Mouse (Mus musculus): Measurements from ENCODE around the gene Ticrr.

The Ticrr gene

DNA sequence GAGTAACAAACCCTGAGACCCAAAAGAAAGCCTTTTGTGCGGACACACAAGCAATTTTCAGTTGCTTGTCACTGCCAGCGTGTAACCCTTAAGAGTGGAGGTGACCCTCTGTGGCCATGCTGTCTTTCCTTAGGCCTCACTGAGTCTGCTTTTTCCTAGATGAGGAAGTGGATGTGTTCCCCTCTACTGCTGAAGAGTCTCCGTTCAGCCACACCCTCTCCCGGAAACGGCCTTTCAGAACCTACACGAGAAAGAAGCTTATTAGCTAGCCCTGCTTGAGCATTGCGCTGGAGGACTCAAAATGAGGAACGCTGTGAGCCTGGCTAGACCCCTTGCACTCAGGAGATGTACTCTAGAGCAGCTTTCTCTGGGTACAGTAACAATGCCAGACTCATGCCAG lies 36.5 kb downstream of the Ticrr start:
- no peak for DNase-seq

DNA sequence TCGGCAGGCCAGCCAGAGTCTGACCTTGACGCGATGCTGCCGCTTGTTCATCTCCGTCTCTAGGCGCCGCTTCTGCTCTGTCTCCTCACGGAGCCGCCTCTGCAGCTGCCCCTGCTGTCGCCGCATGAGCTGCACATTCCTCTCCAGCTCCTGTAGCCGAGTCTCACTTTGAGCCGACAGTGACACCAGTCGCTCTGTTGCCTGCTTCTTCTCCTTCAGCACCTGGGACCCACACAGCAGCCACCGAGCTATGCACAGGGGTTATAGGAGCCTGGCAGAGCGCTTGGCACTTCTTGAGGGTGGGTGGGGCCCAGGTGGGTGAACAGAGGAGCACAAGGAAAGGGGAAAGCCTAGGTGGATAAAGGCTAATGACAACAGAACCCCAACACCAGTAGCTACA lies 42.8 kb downstream of the Ticrr start:
- no peak for DNase-seq

DNA sequence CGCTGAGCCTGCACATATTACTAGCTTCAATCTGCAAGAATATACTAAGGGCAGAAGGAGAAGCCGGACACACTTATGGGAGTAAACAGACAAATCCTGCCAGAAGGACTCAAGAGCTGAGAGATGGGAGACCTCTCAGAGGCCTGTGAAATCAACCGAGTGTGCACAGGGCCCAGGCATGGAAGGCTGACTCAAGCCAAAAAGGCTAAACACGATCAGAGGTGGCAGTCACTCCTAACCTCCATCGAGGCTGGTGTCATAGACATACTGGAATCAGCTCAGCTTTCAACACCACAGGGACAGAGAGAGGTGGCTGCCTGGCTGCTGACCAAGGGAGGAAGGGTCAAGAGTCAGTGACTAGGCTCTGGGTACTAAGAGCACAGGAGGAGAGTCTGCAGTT lies 45.2 kb downstream of the Ticrr start:
- DNase-seq: no peak

DNA sequence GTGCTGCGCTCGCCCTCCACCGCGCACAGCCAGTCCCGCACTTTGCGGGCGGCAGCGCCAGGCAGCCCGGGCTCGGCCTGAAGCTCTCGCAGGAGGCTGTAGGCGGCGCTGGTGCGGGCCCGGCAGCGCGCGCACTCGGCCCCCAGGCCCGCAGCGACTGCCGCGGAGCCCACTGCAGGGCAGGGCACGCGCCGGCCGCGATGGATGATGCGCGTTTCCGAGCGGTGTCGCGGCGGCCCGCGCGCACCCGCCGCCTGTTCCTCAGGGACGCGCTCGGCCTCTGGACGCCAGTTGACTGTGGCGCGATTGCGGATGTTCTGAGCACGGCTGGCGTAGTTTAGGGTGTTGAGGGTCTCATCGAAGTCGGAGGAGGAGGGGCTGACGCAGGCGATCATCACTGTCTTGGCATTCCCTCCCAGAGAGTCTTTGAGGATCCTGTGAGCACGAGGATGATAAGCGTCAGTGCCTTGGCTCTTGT lies 50.2 kb downstream of the Ticrr start:
- DNase-seq: peak; percentile 61

DNA sequence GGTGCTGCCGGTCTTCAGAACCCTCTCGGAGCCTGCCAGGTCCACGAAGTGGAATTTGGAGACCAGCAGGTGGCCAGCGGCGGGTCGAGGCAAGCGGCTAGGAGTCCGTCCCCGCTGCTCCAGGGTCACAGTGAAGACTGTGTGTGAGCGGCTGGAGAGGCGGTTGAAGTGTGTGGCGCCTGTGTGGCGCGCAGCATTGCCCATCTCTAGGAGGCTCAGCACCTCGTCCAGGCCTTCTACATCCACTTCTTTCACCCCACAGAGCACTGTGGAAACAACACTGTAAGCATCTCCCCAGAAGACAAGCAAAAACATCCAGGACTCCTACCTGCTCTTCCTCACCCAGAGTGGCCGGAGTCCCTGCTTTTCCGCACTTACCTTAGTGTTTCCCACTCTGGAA lies 50.8 kb downstream of the Ticrr start:
- no peak for DNase-seq

DNA sequence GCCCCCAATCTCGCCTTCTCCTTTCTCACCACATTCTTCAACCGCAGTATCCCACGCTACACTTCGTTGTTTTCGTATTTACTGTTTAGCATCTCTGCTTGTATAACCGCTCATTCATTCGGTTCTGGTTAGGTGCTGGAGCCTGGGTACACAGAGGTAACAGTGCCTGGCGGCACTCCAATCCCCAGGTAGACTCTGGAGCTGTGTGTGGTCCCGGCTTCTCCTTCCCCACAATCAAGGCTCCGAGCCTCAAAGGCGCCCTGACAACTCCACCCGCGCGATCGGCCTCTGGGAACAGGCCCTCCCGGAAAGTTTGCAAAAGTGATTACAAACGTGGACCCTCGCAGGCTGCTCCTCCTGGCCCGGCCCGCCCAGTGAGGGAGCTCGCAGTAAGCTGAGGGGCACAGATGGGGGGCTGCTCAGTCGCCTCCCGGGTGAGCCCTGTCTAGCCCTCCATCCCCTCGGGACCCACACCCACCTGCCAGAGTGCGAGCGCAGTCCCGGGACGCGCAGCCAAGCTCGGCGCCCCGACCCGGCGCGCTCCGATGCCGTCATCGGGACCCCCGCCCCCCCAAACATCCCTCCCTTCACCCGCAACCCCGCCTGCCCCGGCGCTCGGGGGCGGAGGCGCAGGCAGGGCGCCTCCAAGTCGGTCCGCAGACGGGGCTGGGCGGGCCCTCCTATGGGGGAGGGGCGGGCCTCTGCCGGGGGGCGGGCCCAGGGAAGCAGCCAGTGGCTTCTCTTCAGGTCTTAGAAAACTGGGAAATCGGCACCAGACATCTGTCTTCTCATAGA lies 55.4 kb downstream of the Ticrr start, which contains the start of gene Kif7:
Kif7 (minus strand) TSS at position 534 of the 795 bp plus-strand sequence.
- peak; percentile 93 for DNase-seq

DNA sequence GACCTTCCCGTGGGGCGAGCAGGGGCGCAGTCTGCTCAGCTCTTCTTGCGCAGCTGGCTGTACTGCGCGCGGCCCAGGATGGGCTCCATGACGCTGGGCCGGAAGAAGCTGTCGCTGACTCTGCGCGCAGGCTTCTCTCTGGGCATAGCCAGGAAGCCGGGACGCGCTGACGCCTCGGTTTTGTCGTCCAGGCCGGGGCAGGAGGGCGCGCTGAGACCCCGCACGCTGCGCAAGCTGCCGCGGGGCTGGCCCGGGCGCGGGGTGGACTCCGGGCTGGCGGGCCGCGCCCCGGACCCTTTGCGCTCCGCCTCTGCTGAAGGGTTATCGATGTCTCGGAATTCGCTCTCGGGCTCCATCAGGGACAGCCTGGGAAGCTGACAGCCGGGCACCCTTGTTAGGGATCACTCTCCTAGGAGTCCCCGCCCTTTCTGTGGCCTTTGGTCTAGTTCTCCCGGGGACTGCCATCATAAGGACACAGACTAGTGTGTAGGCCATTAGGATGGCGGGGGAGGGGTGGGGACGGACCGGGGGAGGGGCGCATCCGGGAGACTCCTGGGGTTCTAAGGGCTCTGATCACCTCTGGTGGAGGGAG lies 61.5 kb downstream of the Ticrr start:
- DNase-seq: peak; percentile 81

DNA sequence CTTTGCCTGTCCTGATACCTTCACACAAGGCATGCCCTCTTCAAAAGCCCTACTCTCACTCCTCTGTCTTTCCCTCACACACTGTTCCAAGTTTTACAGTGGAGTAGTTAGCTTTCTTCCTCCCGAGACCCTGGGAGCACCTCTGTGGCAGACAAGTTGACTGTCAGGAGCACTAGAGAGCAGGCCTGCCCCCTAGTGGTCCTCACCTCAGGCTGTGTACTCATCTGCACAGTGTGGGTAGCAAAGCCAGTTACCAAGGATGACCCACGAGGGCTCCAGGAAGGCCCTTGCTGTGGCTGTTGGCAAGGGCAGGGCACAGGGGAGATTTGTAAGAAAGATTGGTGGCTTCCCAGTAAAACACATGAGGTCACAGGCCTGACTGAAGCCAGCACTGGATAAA lies 67.1 kb downstream of the Ticrr start:
- DNase-seq: peak; percentile 84

DNA sequence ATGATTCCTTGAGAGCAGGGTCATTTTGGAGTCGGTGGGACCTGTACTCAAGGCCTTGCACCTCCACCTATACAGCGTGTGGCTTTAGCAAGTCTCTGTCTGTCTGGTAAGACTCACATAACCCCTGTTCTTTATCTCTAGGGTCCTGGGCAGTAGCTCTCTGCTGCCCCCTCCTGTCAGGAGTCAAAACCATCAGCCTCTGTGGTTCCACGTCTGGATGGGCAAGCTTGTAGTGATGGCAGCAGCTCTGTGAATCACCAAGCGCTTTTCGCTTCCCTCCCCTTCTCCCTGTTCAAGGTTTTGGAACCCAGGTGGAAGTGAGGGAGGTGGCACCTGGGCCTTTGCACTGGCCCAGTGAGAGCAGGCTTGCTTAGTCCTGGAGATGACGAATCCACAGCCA lies 68.2 kb downstream of the Ticrr start:
- peak; percentile 80 for DNase-seq

DNA sequence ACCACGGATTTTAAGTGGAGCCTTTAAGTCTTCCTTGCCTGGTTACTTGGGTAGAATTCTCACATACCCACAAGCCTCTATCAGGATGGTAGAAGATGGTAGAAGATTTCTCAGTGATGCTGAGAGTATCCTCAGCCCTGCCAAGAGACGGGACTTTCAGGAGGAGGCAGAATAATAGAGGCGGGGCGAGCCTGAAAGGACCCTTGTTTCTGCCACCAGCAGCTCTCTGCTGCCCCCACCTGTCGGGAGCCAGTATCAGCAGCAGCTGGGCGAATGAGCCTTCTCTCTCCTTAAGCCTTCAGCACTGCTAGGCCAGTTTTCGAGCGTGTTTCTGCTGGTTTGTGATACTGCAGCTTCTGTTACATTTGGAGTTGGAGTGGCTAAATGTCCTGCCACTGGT lies 69.2 kb downstream of the Ticrr start:
- peak; percentile 84 for DNase-seq

DNA sequence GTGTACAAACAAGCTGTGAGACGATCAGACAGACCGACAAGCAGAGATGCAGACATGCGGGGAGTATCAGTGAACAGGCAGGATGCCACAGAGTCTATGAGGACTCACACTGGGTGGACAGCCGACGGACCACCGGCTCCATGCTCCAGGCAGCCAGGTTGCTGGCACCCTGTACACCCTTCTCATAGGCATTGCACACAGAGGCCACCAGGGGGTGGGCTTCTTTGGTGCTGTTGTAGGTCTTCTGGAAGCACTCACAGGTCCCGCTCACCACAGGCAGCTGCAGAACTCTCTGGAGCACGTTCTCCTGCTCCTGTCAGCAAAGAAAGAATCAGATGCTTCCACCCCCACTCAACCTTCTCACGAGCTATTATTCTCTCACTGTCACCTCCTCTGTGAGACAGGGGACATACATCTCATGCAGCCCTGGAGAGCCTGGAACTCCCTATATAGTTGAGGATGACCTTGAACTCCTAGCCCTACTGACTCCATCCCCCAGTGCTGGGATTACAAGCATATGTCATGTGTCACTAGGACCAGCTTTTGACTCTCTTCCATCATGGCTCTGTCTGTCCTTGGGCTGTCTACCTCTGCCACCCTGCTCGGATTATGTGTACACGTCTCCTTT lies 69.9 kb downstream of the Ticrr start:
- DNase-seq: peak; percentile 48

DNA sequence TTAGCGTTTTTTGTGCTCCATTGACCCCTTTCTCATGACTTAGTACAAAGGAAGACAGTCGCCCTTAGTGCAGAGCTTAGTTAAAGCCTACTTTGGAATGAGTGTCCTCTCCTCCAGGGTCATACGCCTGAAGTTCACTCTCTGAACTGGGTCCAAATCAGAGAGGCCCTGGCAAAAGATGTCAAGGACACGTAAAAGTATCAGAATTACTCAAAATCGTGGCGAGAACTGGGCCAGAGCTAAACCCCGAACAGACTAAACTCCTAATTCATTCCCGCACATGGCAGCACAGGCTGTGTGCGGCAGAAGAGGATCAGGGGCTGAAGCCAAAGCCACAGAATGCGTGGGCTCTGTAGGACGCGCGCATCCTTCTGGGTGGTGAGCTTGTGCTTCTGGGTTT lies 71.4 kb downstream of the Ticrr start:
- no peak for DNase-seq

DNA sequence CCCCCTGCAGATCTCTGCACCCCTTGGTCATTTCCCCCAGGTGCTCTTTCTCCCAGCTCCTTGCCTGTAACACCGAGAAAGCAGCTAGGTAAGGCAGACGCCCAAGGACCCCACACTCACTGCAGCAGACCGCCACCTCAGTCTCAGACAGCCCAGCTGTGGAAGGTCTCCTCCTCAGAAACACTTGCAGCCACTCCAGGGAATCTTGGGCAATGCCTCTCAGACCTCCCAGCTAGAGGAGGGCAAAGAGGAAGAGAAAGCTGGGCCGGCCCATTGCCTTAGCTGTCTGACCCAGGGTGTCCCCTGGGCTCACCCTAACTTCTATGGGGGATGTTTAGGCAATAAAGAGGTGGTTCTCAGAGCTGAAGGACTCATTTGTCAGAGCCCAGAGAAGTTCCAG lies 72.6 kb downstream of the Ticrr start, which contains the start of gene Plin1:
Plin1 (minus strand) TSS at position 282 of the 400 bp plus-strand sequence.
- DNase-seq: no peak

DNA sequence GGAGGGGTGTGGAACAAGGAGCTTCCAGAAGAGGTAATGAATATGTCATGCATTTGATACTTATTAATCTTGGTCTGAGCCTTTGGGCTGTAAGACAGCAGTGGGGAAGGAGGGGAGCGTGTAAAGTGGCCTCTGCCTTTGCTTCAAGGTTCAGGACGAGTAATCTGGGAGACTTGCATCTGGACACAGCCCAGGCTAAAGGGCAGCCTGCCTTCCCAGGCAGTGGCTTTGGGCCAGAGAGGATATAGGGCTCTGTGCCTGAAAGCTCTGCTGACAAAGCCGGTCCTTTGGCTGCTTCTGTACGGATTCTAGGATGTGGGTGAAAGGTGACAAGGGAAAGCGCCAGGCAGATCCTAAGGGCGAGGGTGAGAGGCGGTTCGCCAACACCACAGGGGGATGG lies 74.6 kb downstream of the Ticrr start:
- peak; percentile 83 for DNase-seq

DNA sequence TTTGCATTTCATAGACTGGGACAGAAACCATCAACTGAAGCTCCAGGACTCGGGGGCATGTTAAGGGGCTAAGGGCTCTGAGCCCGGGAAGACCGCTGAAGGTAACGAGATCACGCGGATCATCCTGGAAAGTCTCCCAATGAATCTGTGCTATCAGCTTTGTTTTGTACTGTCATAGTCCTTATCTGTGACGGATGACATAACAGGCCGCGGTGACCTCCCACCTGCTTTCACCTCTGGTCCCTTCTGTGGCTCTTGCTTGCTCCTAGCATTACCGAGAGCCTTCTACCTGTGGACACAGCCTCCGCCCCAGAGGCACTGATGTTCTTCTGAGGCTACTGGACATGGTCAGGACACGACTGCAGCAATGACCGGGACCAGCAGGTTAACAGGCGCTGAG lies 76.5 kb downstream of the Ticrr start:
- no peak for DNase-seq

DNA sequence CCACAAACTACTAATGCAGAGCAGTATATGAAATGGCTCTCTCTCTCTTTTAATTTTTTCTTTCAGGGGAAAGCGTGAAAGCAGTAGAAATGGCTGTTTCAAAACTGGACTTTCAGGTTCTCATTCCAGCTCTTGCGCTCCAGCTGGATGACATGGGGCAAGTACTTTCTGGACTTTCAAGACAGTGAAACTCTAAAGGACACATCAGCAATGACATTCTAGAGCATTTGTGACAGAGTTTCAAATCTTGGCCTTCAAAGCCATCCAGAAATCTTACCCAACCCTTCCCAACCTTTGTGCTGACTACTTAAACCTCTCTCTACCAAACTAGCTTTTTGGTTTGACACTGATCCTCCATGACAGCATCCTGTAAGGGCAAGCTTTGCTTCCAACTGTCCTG lies 78.9 kb downstream of the Ticrr start:
- no peak for DNase-seq

DNA sequence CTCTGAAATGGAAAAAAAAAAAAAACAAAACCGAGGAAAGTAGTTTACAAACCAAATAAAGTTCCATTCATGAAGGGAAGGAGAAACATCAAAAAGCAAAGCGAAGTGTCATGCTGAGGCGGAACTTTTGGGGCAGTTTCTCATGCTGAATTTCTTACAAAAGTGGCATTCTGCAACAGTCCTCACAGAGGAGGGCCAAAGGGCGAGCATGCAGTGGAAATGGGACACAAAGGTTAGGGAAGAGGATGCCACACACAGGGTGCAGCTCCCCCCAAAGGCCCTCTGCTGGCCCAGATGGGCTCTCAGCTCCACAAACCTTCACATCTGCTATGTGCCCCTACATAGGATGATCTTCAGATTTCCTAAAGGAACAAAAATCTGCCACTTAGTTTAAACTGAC lies 80.3 kb downstream of the Ticrr start:
- DNase-seq: no peak

DNA sequence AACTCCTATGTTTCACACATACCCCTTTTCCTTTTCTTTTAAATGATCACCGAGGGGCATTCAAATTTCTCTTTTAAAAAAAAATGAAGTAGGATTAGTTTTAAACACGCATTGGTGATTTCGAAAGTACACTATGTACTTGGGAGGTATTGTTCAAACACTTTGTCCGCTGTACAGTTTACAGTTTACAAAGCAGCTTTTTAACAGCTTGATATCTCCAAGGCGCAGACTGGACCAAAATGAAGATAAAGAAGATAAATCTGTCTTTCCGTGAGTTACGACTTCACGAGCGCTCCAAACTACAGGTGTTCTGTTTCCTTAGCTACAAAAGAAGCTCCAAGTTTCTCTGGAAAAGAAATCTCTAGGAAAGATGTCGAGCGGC lies 82.3 kb downstream of the Ticrr start:
- no peak for DNase-seq

DNA sequence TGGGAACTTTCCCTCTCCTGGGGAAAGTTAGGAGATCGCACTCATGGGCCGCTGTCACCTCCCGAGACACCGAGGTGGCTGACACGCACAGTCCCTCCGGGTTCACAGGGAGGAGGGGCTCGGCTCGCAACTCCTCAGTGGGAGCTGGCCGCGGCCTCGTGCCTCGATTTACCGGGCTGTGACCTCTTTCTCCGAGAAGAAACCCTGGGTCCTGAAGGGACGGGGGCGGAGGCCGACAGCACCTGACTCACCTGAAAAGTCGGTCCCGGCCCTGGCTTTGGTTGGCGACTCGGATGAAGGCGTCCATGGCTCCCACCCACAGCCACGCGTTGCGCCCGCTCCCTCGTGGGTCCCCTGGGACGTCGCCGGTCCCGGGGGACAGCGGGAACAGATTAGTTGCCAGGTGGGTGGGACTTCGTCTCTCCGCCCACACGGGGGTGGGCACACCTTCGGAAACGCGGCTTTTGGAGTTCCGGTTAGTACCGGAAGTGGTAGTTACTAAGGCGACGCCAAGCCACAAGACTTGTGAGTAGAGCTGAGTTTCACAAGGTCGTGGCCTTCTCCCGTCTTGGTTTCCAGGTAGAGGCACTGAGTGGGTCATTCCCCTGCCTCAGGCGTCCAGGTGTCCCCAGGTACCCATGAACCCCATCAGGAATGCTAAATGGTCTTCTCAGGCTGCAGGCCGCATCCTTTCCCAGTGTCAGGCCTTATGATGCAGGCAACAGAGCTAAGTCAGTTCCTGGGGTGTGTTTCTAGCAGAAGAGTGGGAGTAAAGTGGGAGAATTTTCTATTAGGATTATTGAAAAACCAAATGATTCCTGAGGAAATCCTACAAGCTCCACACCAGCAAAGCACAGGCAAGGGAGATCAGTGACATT lies 82.9 kb downstream of the Ticrr start, which contains the start of the genes Pex11a and Wdr93:
Pex11a (minus strand) TSS at position 473 of the 878 bp plus-strand sequence.
Wdr93 (plus strand) TSS at position 505 of the 878 bp plus-strand sequence.
- DNase-seq: peak; percentile 88

DNA sequence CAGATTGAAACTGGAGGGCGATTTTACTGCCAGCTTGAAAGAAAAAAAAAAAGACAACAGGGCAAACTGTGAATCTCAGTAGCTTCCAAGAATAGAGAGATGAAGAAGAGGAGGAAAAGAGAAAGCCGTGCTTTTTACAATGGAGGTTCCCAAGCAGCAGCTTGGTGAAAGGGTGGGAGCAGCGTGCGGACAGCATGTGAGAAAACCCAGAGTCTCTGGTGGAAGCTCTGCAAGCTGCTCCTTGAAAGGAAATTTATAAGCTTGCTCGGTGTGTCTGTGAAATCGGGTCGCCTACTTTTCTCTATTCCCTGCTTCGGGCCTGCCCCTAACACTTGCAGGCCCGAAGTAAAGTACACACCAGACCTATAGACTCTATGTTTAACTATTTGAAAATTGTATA lies 84.1 kb downstream of the Ticrr start:
- no peak for DNase-seq

DNA sequence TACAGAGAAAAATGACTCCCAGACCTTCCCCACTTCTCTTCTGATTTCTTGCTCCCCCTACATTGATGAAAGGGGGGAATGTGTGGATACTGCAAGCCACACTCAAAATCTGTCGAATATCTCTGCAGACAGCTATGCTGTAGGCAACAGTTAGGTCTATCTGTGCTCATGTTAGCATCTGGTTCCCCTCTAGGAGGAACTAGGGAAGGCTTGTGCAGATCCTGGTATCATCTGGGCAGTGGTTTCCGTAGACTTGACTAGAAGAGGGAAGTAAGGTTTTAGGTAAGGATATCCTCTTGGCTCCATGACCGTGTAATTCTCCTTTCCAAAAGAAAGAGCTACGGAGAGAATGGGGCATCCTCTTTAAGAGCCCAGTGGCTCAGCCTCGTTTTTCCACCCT lies 84.6 kb downstream of the Ticrr start:
- no peak for DNase-seq

DNA sequence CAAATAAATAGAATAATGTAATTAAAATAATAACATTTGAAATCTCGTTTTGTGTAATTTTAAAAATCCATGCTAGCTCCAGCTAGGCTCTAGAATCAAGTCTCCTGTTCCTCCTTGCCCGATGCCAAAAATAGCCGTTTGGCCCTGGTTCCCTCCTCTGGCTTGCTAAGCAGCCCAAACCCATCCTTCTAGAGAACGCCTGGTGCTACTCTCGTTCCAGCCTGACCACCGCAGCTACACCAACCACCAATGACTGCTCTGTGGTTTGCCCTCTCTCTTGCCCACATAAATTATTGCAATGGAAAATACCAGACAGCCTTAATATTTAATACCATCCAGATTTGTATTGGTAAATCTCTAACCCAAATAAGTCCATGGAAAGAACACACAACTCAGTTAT lies 87.7 kb downstream of the Ticrr start:
- no peak for DNase-seq
